Mouse (Mus musculus) limb, embryonic 13.5 days (tissue): ENCODE results near the gene Lyl1. TPM values are rescaled to one million over a fixed set of nuclear protein-coding genes. Genes with fewer than 3 reads are reported as not detected.

Source experiments
- ATAC-seq: fragments of 200-750 bp; cut with Nextera tagmentation; 2 replicates; pipeline ENCODE4 v1.8.0; 2017; ENCODE audit warnings: low read depth, moderate number of reproducible peaks, moderate TSS enrichment; ENCODE audit not compliant: low FRiP score
- H3K27ac ChIP-seq: fragments of 300-500 bp; sonication (generic); 2 replicates; pipeline ENCODE4 v1.5.1; 2015; ENCODE audit warnings: inconsistent platforms, mild to moderate bottlenecking, moderate library complexity
- H3K27me3 ChIP-seq: fragments of 300-500 bp; sonication (generic); 2 replicates; pipeline ENCODE4 v1.6.1; 2015; ENCODE audit warnings: mild to moderate bottlenecking, inconsistent platforms
- H3K36me3 ChIP-seq: fragments of 300-500 bp; sonication (generic); 2 replicates; pipeline ENCODE4 v1.6.1; 2015; ENCODE audit warnings: inconsistent platforms, mild to moderate bottlenecking, moderate library complexity
- H3K4me1 ChIP-seq: fragments of 300-500 bp; sonication (generic); 2 replicates; pipeline ENCODE4 v1.6.1; 2015; ENCODE audit warnings: inconsistent platforms
- H3K4me2 ChIP-seq: fragments of 300-500 bp; sonication (generic); replicated peaks from 2 replicates; pipeline ENCODE4 v1.6.1; 2015; ENCODE audit warnings: inconsistent platforms, mild to moderate bottlenecking, moderate library complexity
- H3K4me3 ChIP-seq: fragments of 300-500 bp; sonication (generic); 2 replicates; pipeline ENCODE4 v1.5.1; 2015; ENCODE audit warnings: moderate library complexity, mild to moderate bottlenecking, inconsistent platforms
- H3K9ac ChIP-seq: fragments of 300-500 bp; sonication (generic); 2 replicates; pipeline ENCODE4 v1.6.1; 2015; ENCODE audit warnings: mild to moderate bottlenecking, inconsistent platforms
- H3K9me3 ChIP-seq: fragments of 300-500 bp; sonication (generic); 2 replicates; pipeline ENCODE4 v1.6.1; 2016; ENCODE audit warnings: inconsistent platforms
- WGBS: fragments of 180-500 bp; shearing (Covaris S2); methylation state at CpG from one replicate; pipeline ENCODE4 v1.1.7; 2015; 5-methylcytosine and 5-hydroxymethylcytosine counted together
- polyA plus RNA-seq: library from polyadenylated mRNA; unstranded; fragments of >200 nt; fragmentation: Nextera tagmentation; extraction: Ambion mirVana; gene quantifications from 2 replicates; pipeline ENCODE4 v1.2.1, GENCODE M21; 2015

The Lyl1 gene
- 4.1 and 4.9 TPM in 2 replicates for polyA plus RNA-seq

- Histone ChIP-seq H3K27ac (peak within 1 kb of the TSS; percentile 53; the same call in 1 of the 2 replicates), H3K9me3 (no peaks in the 10 kb centered on the region), H3K36me3 (peaks cover 41% of the 10 kb centered on the region), H3K4me2 (peak within 1 kb of the TSS; percentile 34), H3K9ac (peak within 1 kb of the TSS; percentile 43), H3K4me3 (peak within 1 kb of the TSS; percentile 12), H3K4me1 (peaks cover 43% of the 10 kb centered on the region), H3K27me3 (peaks cover 46% of the 10 kb centered on the region)
- ATAC-seq = peak; percentile 28; the same call in 1 of the 2 replicates
- WGBS = 10% methylated on average over 34 of the region's 34 CpGs
Observed at GRCm38 (mm10) chr8:84700941-84701911, at the start of gene Lyl1. Lyl1 (plus strand) TSS chr8:84701457.

DNA sequence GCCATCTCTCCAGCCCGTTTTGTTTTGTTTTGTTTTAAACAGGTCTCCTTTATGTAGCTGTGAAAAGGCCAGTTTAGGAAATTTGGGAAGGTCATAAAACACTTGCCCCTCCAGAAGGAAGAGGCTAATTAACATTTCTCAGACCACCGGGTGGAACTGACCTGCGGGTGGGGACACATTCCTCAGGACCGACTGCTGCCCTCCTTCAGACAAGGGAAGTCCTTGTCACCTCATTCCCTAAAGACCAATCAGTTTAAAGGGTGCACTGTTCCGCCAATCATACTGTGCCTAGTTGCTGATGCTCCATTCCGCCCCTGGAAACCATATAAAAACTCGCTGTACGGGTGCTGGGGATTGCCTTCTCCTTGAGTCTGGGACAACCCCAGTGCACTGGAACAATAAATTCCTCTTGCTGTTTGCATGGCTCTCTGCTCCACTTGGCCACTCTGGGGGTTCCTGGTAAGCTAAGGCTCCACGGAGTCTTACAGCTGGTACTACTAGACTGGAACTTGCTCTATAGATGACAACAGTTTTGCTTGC lies 48.1 kb upstream of the Lyl1 start:
- no peaks in the 10 kb centered on the region for H3K9me3 ChIP-seq
- peak overlapping the region; percentile 66 for H3K27ac ChIP-seq
- H3K27me3 ChIP-seq = no peaks in the 10 kb centered on the region
- peak overlapping the region; percentile 24 for H3K4me3 ChIP-seq
- H3K4me2 ChIP-seq = peak overlapping the region; percentile 44
- no peak for ATAC-seq
- H3K4me1 ChIP-seq = peaks cover 57% of the 10 kb centered on the region
- 21% methylated on average over 9 of the region's 9 CpGs for WGBS
- peak overlapping the region; percentile 31; the same call in 1 of the 2 replicates for H3K9ac ChIP-seq
- no peaks in the 10 kb centered on the region for H3K36me3 ChIP-seq

DNA sequence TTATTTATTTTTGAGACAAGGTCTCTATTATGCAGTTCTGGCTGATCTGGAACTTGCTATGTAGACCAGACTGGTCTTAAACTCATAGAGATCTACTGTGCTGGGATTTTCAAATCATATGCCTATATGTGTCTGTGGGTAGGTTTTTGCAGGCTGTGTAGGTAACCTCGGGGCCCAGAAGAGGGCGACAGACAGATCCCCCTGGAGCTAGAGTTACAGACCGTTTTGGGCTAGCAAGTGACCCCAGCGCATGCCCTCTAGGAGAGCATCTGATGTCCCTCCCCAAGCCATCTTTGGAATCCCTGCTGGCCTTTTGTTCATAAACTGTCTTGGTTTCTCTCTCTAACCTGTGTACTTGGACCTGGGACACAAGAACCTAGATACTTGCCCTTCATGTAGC lies 46.7 kb upstream of the Lyl1 start:
- Histone ChIP-seq H3K4me2 (peak overlapping the region; percentile 76), H3K27me3 (no peaks in the 10 kb centered on the region), H3K4me3 (0 out of 2 replicates have a peak overlapping the region, but pooled peaks have one; percentile 42), H3K27ac (peak overlapping the region; percentile 99), H3K9me3 (no peaks in the 10 kb centered on the region), H3K36me3 (no peaks in the 10 kb centered on the region), H3K9ac (no peak overlapping the region), H3K4me1 (peaks cover 69% of the 10 kb centered on the region)
- no peak for ATAC-seq
- 38% methylated on average over 4 of the region's 4 CpGs for WGBS

GRCm38 (mm10) chr8:84655336-84656190 lies 45.7 kb upstream of the Lyl1 start:
- H3K9ac ChIP-seq = peak overlapping the region; percentile 73
- H3K4me3 ChIP-seq = peak overlapping the region; percentile 42
- no peaks in the 10 kb centered on the region for H3K9me3 ChIP-seq
- under 1% methylated on average over 15 of the region's 15 CpGs for WGBS
- H3K27ac ChIP-seq = peak overlapping the region; percentile 99
- H3K27me3 ChIP-seq = no peaks in the 10 kb centered on the region
- H3K4me2 ChIP-seq = peak overlapping the region; percentile 76
- peak; percentile 52 for ATAC-seq
- peaks cover 74% of the 10 kb centered on the region for H3K4me1 ChIP-seq
- no peaks in the 10 kb centered on the region for H3K36me3 ChIP-seq

- ATAC-seq = peak; percentile 68
- Histone ChIP-seq H3K27me3 (no peaks in the 10 kb centered on the region), H3K4me2 (peak overlapping the region; percentile 76), H3K27ac (peak overlapping the region; percentile 99), H3K9ac (peak overlapping the region; percentile 73), H3K4me1 (peaks cover 74% of the 10 kb centered on the region), H3K9me3 (no peaks in the 10 kb centered on the region), H3K4me3 (peak overlapping the region; percentile 42), H3K36me3 (no peaks in the 10 kb centered on the region)
- WGBS = under 1% methylated on average over 10 of the region's 10 CpGs
Observed at GRCm38 (mm10) chr8:84656191-84656525, 45.1 kb upstream of the Lyl1 start.

DNA sequence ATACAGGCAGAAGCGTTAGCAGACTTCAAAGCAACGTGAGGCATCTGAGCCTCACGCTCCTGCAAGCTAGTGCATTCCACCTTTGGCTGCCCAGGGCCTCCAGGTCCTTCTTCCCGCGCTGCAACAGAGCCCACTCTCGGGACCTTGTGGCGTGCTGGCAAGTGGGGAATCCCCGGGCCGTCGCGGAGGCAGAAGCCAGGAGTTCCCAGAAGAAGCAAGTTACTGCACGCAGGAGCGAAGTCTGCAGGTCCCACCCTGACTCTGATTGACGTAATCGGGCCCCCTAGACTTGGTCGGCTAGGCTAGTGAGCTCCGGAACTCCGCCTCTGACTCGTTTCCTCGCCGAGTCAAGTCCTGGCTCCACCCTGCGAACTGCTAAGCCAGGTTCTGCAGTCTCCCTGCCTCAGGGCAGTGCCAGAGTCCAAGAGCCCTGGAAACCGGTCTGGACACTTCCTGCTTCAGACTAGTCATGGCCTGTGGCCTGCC lies 44.6 kb upstream of the Lyl1 start:
- Histone ChIP-seq H3K27me3 (no peaks in the 10 kb centered on the region), H3K4me1 (peaks cover 71% of the 10 kb centered on the region), H3K36me3 (no peaks in the 10 kb centered on the region), H3K9me3 (no peaks in the 10 kb centered on the region), H3K27ac (peak overlapping the region; percentile 99), H3K4me2 (peak overlapping the region; percentile 76), H3K4me3 (peak overlapping the region; percentile 42), H3K9ac (peak overlapping the region; percentile 73)
- under 1% methylated on average over 23 of the region's 23 CpGs for WGBS
- ATAC-seq = peak; percentile 62

- Histone ChIP-seq H3K4me3 (peak overlapping the region; percentile 42), H3K4me2 (peak overlapping the region; percentile 76), H3K36me3 (no peaks in the 10 kb centered on the region), H3K27ac (peak overlapping the region; percentile 99), H3K27me3 (no peaks in the 10 kb centered on the region), H3K9me3 (no peaks in the 10 kb centered on the region), H3K9ac (peak overlapping the region; percentile 73), H3K4me1 (peaks cover 71% of the 10 kb centered on the region)
- ATAC-seq = no peak
Observed at GRCm38 (mm10) chr8:84657203-84657602, 44.1 kb upstream of the Lyl1 start.

DNA sequence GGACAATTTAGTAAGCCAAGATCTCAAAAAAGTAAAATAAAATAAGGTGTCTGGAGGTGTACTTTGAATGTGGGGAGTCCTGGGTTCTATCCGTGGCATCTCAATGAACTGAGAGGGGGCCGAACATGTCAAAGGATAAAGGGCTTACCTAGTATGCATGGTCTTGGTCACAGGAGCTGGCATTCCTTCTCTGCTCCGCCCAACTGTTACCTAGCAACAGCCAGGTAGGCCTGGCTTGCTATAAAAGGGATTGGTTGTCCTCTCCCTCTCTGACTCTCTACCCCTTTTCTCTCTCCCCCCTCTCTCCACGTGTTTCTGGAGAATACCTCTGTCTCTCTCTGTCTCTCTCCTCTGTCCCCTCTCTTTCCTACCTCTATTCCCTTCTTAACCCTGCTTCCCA lies 43.6 kb upstream of the Lyl1 start:
- WGBS = 42% methylated on average over 4 of the region's 4 CpGs
- Histone ChIP-seq H3K4me1 (peaks cover 71% of the 10 kb centered on the region), H3K4me3 (0 out of 2 replicates have a peak overlapping the region, but pooled peaks have one; percentile 42), H3K36me3 (no peaks in the 10 kb centered on the region), H3K4me2 (peak overlapping the region; percentile 76; the same call in 1 of the 2 replicates), H3K27me3 (no peaks in the 10 kb centered on the region), H3K9ac (no peak overlapping the region), H3K9me3 (no peaks in the 10 kb centered on the region), H3K27ac (peak overlapping the region; percentile 99)
- no peak for ATAC-seq

- Histone ChIP-seq H3K9me3 (no peaks in the 10 kb centered on the region), H3K36me3 (no peaks in the 10 kb centered on the region), H3K4me1 (peaks cover 71% of the 10 kb centered on the region), H3K9ac (no peak overlapping the region), H3K4me2 (no peak overlapping the region), H3K27me3 (no peaks in the 10 kb centered on the region), H3K27ac (no peak overlapping the region), H3K4me3 (no peak overlapping the region)
- 63% methylated on average over 1 of the region's 1 CpGs for WGBS
- ATAC-seq = no peak
Observed at GRCm38 (mm10) chr8:84658951-84659350, 42.3 kb upstream of the Lyl1 start.

- Histone ChIP-seq H3K4me3 (peak overlapping the region; percentile 90), H3K27ac (peak overlapping the region; percentile 93), H3K9ac (peak overlapping the region; percentile 96), H3K4me2 (peak overlapping the region; percentile 94), H3K36me3 (no peaks in the 10 kb centered on the region), H3K9me3 (no peaks in the 10 kb centered on the region), H3K27me3 (no peaks in the 10 kb centered on the region), H3K4me1 (peaks cover 64% of the 10 kb centered on the region)
- under 1% methylated on average over 33 of the region's 33 CpGs for WGBS
- no peak for ATAC-seq
Observed at GRCm38 (mm10) chr8:84659936-84660818, 41.1 kb upstream of the Lyl1 start.
